Mouse (Mus musculus) retina, embryonic 14.5 days (tissue): ENCODE results near the gene Creb3l4.
"Not testable (repeated sequence)": the region's sequence is repeated elsewhere in the genome, so short reads cannot be mapped to it uniquely, and the experiment has no call there.

Experiments used
- DNase-seq: peaks from one replicate; pipeline ENCODE4 v3.0.0-alpha.2; 2015; ENCODE audit warnings: low spot score

Creb3l4 gene

GRCm38 (mm10) chr3:90265034-90265931 lies 22.0 kb upstream of the Creb3l4 start, which contains the start of gene Dennd4b:
Gene Dennd4b, plus strand, starts transcription at chr3:90265185.
- DNase-seq = peak; percentile 88

- no peak for DNase-seq
These were observed 21.3 kb upstream of the Creb3l4 start for GRCm38 (mm10) chr3:90264687-90265033.

- DNase-seq = no peak
These were observed 19.9 kb upstream of the Creb3l4 start for GRCm38 (mm10) chr3:90263121-90263771.

DNA sequence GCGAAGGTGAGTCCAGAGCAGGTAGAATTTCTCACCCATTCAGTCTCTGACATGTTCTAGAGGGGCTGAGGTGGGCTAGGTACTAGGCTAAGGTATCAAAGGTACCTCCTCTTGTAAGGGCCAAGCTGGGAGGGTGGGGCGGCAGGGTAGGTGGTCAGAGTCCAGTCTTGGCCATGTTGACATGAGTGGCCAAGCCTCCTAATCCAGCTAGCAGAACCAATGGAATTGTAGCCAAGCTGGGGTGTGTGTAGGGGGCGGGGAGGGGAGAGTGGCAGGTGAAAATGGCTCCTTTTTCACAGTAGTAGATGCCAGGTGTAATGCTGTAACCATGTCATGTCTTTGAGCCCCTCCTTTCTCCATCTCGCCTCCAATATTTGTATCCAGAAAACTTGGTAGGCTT lies 15.2 kb upstream of the Creb3l4 start:
- DNase-seq = no peak

- DNase-seq = no peak
These were observed 13.6 kb upstream of the Creb3l4 start for GRCm38 (mm10) chr3:90256731-90257530.

DNA sequence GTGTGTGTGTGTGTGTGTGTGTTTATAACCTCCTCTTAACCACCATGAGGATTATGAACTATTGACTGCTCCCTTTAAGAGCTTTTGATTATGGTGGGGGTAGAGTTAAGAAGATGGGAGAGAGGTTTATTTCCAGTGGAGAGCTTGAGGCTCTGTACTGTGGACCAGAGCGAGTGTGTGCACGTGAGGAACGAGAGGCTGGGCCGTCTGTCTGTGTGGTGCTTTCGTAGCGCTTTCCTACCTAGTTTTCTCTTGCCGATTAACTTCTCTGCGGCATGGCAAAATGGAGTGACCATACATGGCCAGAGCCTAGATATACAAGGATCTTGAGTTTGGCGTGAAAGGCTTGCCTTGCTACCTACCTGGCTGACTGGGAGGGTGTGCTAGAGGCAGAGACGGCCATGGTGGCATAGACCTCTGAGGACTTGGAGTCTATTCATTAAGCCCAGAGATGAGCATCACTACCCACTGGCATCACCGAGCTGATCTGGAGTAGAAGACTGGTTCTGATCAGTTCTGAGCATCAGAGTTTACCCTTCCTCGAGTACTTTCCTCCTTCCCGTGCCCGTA lies 12.6 kb upstream of the Creb3l4 start:
- DNase-seq = no peak

DNA sequence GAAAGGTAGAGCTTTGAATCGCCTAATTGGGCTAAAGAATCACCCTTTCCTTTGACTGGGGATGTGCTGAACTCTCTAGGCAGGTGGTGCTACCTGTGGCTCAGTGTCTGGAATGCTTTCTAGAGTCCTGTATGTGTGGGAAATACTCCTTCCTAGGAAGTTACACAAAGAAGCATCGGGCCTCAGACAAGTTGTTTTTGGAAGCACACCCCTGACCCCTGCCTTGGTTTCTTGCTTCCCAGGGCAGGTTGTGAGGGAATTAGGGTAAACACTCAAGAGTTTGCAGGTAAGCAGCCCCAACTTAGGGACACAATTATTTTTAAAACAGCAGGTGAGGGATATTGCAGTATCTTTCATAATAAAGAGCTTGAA lies 11.9 kb upstream of the Creb3l4 start:
- DNase-seq = no peak

- DNase-seq = peak; percentile 17
These were observed 11.3 kb upstream of the Creb3l4 start for GRCm38 (mm10) chr3:90254419-90255193.

DNA sequence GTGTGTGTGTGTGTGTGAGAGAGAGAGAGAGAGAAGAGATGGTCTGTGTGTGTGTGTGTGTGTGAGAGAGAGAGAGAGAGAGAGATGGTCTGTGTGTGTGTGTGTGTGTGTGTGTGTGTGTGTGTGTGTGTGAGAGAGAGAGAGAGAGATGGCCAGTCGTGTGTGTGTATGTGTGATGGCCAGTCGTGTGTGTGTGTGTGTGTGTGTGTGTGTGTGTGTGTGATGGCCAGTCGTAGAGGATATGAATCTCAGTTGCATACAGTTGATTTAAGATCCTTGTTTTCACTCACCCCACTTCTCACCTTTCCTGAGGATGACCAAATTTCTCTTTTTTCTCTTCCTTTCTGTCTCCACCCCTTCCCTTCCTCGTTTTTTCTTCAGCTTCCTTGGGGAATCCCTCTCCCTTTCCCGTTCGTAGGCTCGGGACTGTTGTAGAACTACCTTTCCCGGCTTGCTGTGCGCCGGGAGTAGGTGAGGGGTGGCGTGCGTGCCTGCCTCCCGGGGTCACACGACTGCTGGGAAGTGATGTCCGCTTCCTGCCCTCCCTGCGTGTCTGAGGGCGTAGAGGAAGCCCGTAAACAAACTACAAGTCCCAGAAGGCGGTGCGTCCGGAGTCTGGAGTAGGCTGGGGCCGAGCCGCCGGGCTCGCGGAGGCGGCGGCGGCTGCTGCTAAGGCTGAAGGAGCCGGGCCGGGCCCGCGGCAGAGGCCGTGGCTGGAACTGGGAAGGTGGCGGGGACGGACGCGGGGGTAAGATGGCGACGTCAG lies 10.5 kb upstream of the Creb3l4 start, which contains the start of gene Crtc2:
Gene Crtc2, plus strand, starts transcription at position 511 of the 766 bp plus-strand sequence.
- DNase-seq = peak; percentile 94

DNA sequence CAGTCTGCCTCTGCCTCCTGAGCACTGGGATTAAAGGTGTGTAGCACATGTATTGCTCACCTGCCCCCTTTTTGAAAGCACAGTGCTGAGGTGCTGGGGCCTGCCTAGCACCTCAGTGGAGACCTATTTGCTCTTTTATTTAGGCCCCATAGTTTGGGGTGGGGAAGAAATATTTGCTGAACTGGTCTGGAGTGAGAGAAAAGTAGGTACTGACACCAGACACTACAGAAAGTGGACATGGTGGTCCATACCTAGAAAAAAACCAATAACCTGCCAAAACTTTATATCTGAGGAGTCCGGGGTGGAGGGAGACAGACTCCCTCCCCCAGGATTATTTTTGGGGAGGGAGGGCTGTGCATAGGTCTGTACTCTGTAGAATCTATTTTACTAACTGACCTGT lies 9.9 kb upstream of the Creb3l4 start:
- DNase-seq = not testable (repeated sequence)

- DNase-seq = not testable (repeated sequence)
These were observed 9.3 kb upstream of the Creb3l4 start for GRCm38 (mm10) chr3:90252659-90253058.

- DNase-seq = not testable (repeated sequence)
These were observed 8.5 kb upstream of the Creb3l4 start for GRCm38 (mm10) chr3:90251731-90252226.

DNA sequence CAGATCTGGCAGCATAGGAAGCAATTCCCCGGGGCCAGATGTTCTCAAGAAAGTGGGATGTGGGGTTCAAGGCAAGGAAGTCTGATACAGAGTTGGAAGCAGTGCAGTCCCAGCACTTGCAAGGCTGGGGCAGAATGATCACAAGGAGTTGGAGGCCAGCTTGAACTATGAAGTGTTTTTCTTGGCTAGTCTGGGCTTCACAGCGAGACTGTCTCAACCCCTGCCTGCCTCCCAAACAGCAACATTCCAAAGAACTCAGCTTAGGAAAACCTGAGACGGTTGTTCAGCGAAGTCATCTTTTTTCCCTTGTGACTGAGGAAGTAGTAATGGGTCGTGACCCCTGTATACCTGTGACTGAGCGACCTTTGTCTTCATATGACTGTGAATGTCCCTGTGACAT lies 7.5 kb upstream of the Creb3l4 start:
- no peak for DNase-seq

DNA sequence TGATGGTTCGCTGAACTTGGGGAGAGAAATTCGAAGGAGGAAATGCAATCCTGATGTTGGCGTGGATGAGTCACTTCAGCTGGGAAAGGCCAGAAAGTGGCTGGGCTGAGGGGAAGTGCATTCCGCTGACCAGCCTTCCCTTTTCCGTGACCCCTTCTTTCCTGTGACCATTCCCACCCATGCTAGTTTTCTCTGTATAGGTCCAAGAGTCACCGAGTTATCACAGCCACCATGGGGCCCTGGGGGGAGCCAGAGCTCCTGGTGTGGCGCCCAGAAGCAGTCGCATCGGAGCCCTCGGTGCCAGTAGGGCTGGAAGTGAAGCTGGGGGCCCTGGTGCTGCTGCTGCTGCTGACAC lies 5.4 kb upstream of the Creb3l4 start:
- peak; percentile 21 for DNase-seq

GRCm38 (mm10) chr3:90247960-90248745 lies 4.8 kb upstream of the Creb3l4 start, which contains the start of gene Slc39a1:
Gene Slc39a1, plus strand, starts transcription at chr3:90248172.
- peak; percentile 98 for DNase-seq

DNA sequence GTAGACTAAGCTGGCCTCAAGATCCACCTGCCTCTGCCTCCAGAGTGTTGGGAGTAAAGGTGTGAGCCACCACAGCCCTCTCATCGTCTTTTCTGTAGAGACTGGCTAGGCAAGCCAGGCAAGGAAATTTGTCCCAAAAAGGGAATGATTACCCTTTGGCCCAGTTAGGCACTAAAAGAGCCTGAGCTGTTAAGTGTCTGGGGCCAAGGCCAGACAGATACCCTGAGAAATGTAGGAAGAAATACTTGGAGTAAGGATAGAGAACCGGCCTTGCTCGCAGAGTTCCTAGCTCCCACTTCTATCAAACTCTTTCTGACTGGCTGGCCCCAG lies 4.3 kb upstream of the Creb3l4 start:
- DNase-seq = no peak

DNA sequence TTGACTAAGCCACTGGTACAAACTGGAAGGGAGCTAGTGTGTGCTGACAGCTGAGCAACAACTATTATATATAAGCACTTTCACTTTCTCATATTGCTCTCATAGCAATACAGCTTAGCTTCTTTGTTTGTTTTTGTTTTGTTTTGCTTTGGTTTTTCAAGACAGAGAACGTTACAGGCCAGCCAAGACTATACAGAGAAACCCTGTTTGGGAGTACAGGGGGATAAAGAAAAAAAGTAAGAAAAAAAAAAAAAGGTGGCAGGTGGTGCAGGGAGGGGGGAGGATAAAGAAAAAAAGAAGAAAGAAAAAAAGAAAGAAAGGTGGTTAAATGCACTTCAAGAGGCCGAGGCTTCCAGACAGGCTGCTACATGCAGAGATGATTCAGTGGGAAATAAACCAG lies 2.1 kb upstream of the Creb3l4 start:
- DNase-seq = no peak

GRCm38 (mm10) chr3:90241669-90242358 lies 1.5 kb downstream of the Creb3l4 start:
- DNase-seq = no peak

DNA sequence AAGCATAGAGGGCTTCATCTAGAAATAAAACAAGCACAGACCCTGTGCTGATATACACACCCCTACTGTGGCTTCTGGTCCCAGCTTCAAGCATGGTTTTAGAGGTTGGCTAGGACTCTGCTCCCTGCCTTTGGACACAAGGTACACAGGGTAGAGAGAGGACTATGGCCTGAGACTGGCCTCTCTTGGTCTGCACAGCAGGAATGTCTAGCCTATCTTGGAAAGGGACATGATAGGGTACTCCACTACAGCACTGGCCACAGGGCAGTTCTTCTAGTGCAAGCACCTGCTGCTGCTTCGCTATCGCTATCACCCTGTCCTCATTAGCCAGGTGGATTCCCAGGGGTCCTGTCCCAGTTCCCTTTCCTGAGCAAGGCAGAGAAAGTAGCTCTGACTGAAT lies 2.1 kb downstream of the Creb3l4 start:
- DNase-seq = no peak
